Mouse (Mus musculus) testis, adult 2 months (tissue): ENCODE results near the gene Tbccd1. TPM values are rescaled to one million over a fixed set of nuclear protein-coding genes. Genes with fewer than 3 reads are reported as not detected.
A peak's percentile ranks its signal among the peaks of the same experiment; 100 is the strongest.
"Not testable (repeated sequence)": the region's sequence is repeated elsewhere in the genome, so short reads cannot be mapped to it uniquely, and the experiment has no call there.

ENCODE experiments used
- H3K27ac ChIP-seq: fragments of 200-500 bp; 2 replicates; pipeline ENCODE4 v1.5.1; 2012; ENCODE audit warnings: low read depth, low read length; ENCODE audit not compliant: control insufficient read depth, insufficient read depth
- H3K27me3 ChIP-seq: fragments of 200-500 bp; 2 replicates; pipeline ENCODE4 v1.6.1; 2012; ENCODE audit warnings: mild to moderate bottlenecking, low read length, moderate library complexity; ENCODE audit not compliant: control insufficient read depth, insufficient read depth
- H3K36me3 ChIP-seq: fragments of 200-500 bp; 2 replicates; pipeline ENCODE4 v1.6.1; 2012; ENCODE audit warnings: mild to moderate bottlenecking, low read length; ENCODE audit not compliant: control insufficient read depth, insufficient read depth
- H3K4me1 ChIP-seq: fragments of 200-500 bp; 2 replicates; pipeline ENCODE4 v1.6.1; 2012; ENCODE audit warnings: low read length; ENCODE audit not compliant: control insufficient read depth, insufficient read depth
- H3K4me3 ChIP-seq: fragments of 200-500 bp; 2 replicates; pipeline ENCODE4 v1.5.1; 2012; ENCODE audit warnings: low read depth, mild to moderate bottlenecking, low read length, moderate library complexity, mixed read lengths; ENCODE audit not compliant: control insufficient read depth
- CTCF ChIP-seq: fragments of 200-500 bp; IDR thresholded peaks from 2 replicates; pipeline ENCODE4 v1.5.1; 2012; ENCODE audit warnings: low read depth, mild to moderate bottlenecking, inconsistent platforms, low read length, moderate library complexity; ENCODE audit not compliant: control insufficient read depth, insufficient read depth, insufficient replicate concordance
- POLR2A ChIP-seq: fragments of 200-500 bp; IDR thresholded peaks from 2 replicates; pipeline ENCODE4 v1.6.1; 2012; ENCODE audit warnings: low read depth, mild to moderate bottlenecking, inconsistent platforms, low read length, moderate library complexity; ENCODE audit not compliant: control insufficient read depth
- polyA plus RNA-seq: library from polyadenylated mRNA; depleted of rRNA; stranded (reverse); fragments of >200 nt; gene quantifications from 2 replicates; pipeline ENCODE4 v1.2.3, GENCODE M21; 2012

Tbccd1 gene
- polyA plus RNA-seq, 1 experiment: 21.2 TPM

- TF ChIP-seq POLR2A: no peak
- no peak for TF ChIP-seq CTCF
- H3K36me3 ChIP-seq: no peaks in the 10 kb centered on the region
- H3K27ac ChIP-seq: no peak overlapping the region
- no peak overlapping the region for H3K4me3 ChIP-seq
- H3K27me3 ChIP-seq: no peaks in the 10 kb centered on the region
- no peaks in the 10 kb centered on the region; the same call in 1 of the 2 replicates for H3K4me1 ChIP-seq
Observed at GRCm38 (mm10) chr16:22800026-22800848, 57.2 kb downstream of the Tbccd1 start.

GRCm38 (mm10) chr16:22798520-22798919 lies 58.9 kb downstream of the Tbccd1 start:
- Histone ChIP-seq H3K36me3 (no peaks in the 10 kb centered on the region), H3K27ac (no peak overlapping the region), H3K4me1 (no peaks in the 10 kb centered on the region; the same call in 1 of the 2 replicates), H3K4me3 (no peak overlapping the region), H3K27me3 (no peaks in the 10 kb centered on the region)
- TF ChIP-seq CTCF (no peak), POLR2A (no peak)

- TF ChIP-seq CTCF: no peak
- no peak for TF ChIP-seq POLR2A
- Histone ChIP-seq H3K27ac (no peak overlapping the region), H3K4me3 (no peak overlapping the region), H3K4me1 (no peaks in the 10 kb centered on the region; the same call in 1 of the 2 replicates), H3K36me3 (no peaks in the 10 kb centered on the region), H3K27me3 (no peaks in the 10 kb centered on the region)
Observed at GRCm38 (mm10) chr16:22797521-22797920, 59.9 kb downstream of the Tbccd1 start.

GRCm38 (mm10) chr16:22795497-22795896 lies 62.0 kb downstream of the Tbccd1 start:
- no peaks in the 10 kb centered on the region for H3K36me3 ChIP-seq
- H3K4me3 ChIP-seq: no peak overlapping the region
- H3K4me1 ChIP-seq: no peaks in the 10 kb centered on the region; the same call in 1 of the 2 replicates
- H3K27me3 ChIP-seq: no peaks in the 10 kb centered on the region
- TF ChIP-seq POLR2A (no peak), CTCF (peak; percentile 52; the same call in 1 of the 2 replicates)
- no peak overlapping the region for H3K27ac ChIP-seq

- TF ChIP-seq POLR2A (no peak), CTCF (no peak)
- no peaks in the 10 kb centered on the region for H3K36me3 ChIP-seq
- H3K4me3 ChIP-seq: no peak overlapping the region
- H3K27me3 ChIP-seq: no peaks in the 10 kb centered on the region
- H3K27ac ChIP-seq: no peak overlapping the region
- H3K4me1 ChIP-seq: peaks cover 8% of the 10 kb centered on the region
Observed at GRCm38 (mm10) chr16:22791235-22791634, 66.2 kb downstream of the Tbccd1 start.

- 0 out of 2 replicates have a peak overlapping the region, but pooled peaks have one; percentile 32 for H3K27ac ChIP-seq
- peaks cover 8% of the 10 kb centered on the region for H3K4me1 ChIP-seq
- TF ChIP-seq CTCF (no peak), POLR2A (no peak)
- H3K4me3 ChIP-seq: peak overlapping the region; percentile 82
- H3K36me3 ChIP-seq: no peaks in the 10 kb centered on the region
- H3K27me3 ChIP-seq: no peaks in the 10 kb centered on the region
Observed at GRCm38 (mm10) chr16:22789908-22790367, 67.5 kb downstream of the Tbccd1 start.

GRCm38 (mm10) chr16:22782686-22783085 lies 74.8 kb downstream of the Tbccd1 start:
- H3K4me1 ChIP-seq: no peaks in the 10 kb centered on the region
- TF ChIP-seq POLR2A (no peak), CTCF (no peak)

GRCm38 (mm10) chr16:22779228-22779835 lies 78.1 kb downstream of the Tbccd1 start:
- no peak for TF ChIP-seq POLR2A
- no peak for TF ChIP-seq CTCF
- H3K36me3 ChIP-seq: no peaks in the 10 kb centered on the region
- H3K4me3 ChIP-seq: no peak overlapping the region
- H3K27me3 ChIP-seq: no peaks in the 10 kb centered on the region
- H3K27ac ChIP-seq: no peak overlapping the region
- H3K4me1 ChIP-seq: no peaks in the 10 kb centered on the region

More at GRCm38 (mm10) chr16:22782686-22783085, 74.8 kb downstream of the Tbccd1 start:
- no peaks in the 10 kb centered on the region for H3K27me3 ChIP-seq
- no peaks in the 10 kb centered on the region for H3K36me3 ChIP-seq
- no peak overlapping the region for H3K4me3 ChIP-seq
- no peak overlapping the region for H3K27ac ChIP-seq

- H3K4me3 ChIP-seq, H3K4me1 ChIP-seq, H3K27me3 ChIP-seq, H3K36me3 ChIP-seq, H3K27ac ChIP-seq: not testable (repeated sequence)
Observed at GRCm38 (mm10) chr16:22778296-22778695, 79.2 kb downstream of the Tbccd1 start.
